Mouse (Mus musculus) forebrain, embryonic 14.5 days (tissue): ENCODE results near the gene Gm21885. TPM values are rescaled to one million over a fixed set of nuclear protein-coding genes. Genes with fewer than 3 reads are reported as not detected.

Source experiments
- ATAC-seq: fragments of 200-750 bp; cut with Nextera tagmentation; 2 replicates; pipeline ENCODE4 v1.8.0; 2017; ENCODE audit warnings: mild to moderate bottlenecking, moderate library complexity
- DNase-seq: peaks from one replicate; pipeline ENCODE4 v3.0.0-alpha.2; 2015; ENCODE audit warnings: low spot score
- H3K27ac ChIP-seq: fragments of 300-500 bp; sonication (generic); 2 replicates; pipeline ENCODE4 v1.5.1; 2014; ENCODE audit warnings: low read depth, mild to moderate bottlenecking, control low read depth, low read length, moderate library complexity
- H3K27me3 ChIP-seq: fragments of 300-500 bp; sonication (generic); replicated peaks from 2 replicates; pipeline ENCODE4 v1.6.1; 2014; ENCODE audit warnings: low read length, control low read depth, mixed read lengths; ENCODE audit not compliant: control insufficient read depth, insufficient read depth
- H3K36me3 ChIP-seq: fragments of 300-500 bp; sonication (generic); 2 replicates; pipeline ENCODE4 v1.6.1; 2014; ENCODE audit warnings: low read length, control low read depth; ENCODE audit not compliant: control insufficient read depth, insufficient read depth
- H3K4me1 ChIP-seq: fragments of 300-500 bp; sonication (generic); 2 replicates; pipeline ENCODE4 v1.6.1; 2014; ENCODE audit warnings: antibody characterized with exemption, low read length, control low read depth; ENCODE audit not compliant: control insufficient read depth, insufficient read depth
- H3K4me2 ChIP-seq: fragments of 300-500 bp; sonication (generic); 2 replicates; pipeline ENCODE4 v1.6.1; 2014; ENCODE audit warnings: mild to moderate bottlenecking, control low read depth, low read length
- H3K4me3 ChIP-seq: fragments of 300-500 bp; sonication (generic); 2 replicates; pipeline ENCODE4 v1.5.1; 2014; ENCODE audit warnings: low read depth, low read length, control low read depth
- H3K9ac ChIP-seq: fragments of 300-500 bp; sonication (generic); 2 replicates; pipeline ENCODE4 v1.6.1; 2014; ENCODE audit warnings: mild to moderate bottlenecking, low read length, control low read depth, moderate library complexity
- H3K9me3 ChIP-seq: fragments of 300-500 bp; sonication (generic); replicated peaks from 2 replicates; pipeline ENCODE4 v1.6.1; 2016; ENCODE audit warnings: low read length, control low read depth, mixed read lengths; ENCODE audit not compliant: control insufficient read depth
- WGBS: fragments of 180-500 bp; shearing (Covaris S2); extraction: QIAGEN DNeasy Blood & Tissue Kit; methylation state at CpG from one replicate; pipeline ENCODE4 v1.1.7; 2014; 5-methylcytosine and 5-hydroxymethylcytosine counted together
- polyA plus RNA-seq: library from polyadenylated mRNA; unstranded; fragments of >200 nt; fragmentation: Nextera tagmentation; extraction: Ambion mirVana; gene quantifications from 2 replicates; pipeline ENCODE4 v1.2.1, GENCODE M21; 2014

The Gm21885 gene
- polyA plus RNA-seq, 1 experiment from 2014 or later: not detected

GRCm38 (mm10) chr11:94320969-94321930, 39.6 kb downstream of the Gm21885 start:
- Histone ChIP-seq H3K4me2 (peak overlapping the region; percentile 86), H3K4me3 (peak overlapping the region; percentile 93), H3K27me3 (no peaks in the 10 kb centered on the region), H3K4me1 (peaks cover 28% of the 10 kb centered on the region), H3K27ac (peak overlapping the region; percentile 94), H3K36me3 (0 out of 2 replicates have a peak, but pooled peaks cover 5% of the 10 kb centered on the region), H3K9me3 (no peaks in the 10 kb centered on the region), H3K9ac (peak overlapping the region; percentile 99)
- ATAC-seq (peak; percentile 80), DNase-seq (no peak)
- WGBS: 1% methylated on average over 67 of the region's 67 CpGs

GRCm38 (mm10) chr11:94321931-94322400, 40.3 kb downstream of the Gm21885 start, which contains the start of gene Luc7l3:
Gene Luc7l3, minus strand, starts transcription at chr11:94321988.
- Histone ChIP-seq H3K9ac (peak within 1 kb of the TSS; percentile 99), H3K27me3 (no peaks in the 10 kb centered on the region), H3K36me3 (0 out of 2 replicates have a peak, but pooled peaks cover 3% of the 10 kb centered on the region), H3K27ac (peak within 1 kb of the TSS; percentile 94), H3K4me2 (peak within 1 kb of the TSS; percentile 86), H3K9me3 (no peaks in the 10 kb centered on the region), H3K4me3 (peak within 1 kb of the TSS; percentile 93), H3K4me1 (peaks cover 29% of the 10 kb centered on the region)
- 2% methylated on average over 31 of the region's 36 CpGs for WGBS
- DNase-seq: peak; percentile 95
- ATAC-seq: peak; percentile 94

- Histone ChIP-seq H3K4me2 (peak overlapping the region; percentile 86), H3K27ac (peak overlapping the region; percentile 94), H3K9ac (peak overlapping the region; percentile 99), H3K4me3 (peak overlapping the region; percentile 93), H3K9me3 (no peaks in the 10 kb centered on the region), H3K36me3 (0 out of 2 replicates have a peak, but pooled peaks cover 2% of the 10 kb centered on the region), H3K4me1 (peaks cover 23% of the 10 kb centered on the region), H3K27me3 (no peaks in the 10 kb centered on the region)
- WGBS: 29% methylated on average over 5 of the region's 5 CpGs
- ATAC-seq (no peak), DNase-seq (no peak)
These were observed 41.0 kb downstream of the Gm21885 start for GRCm38 (mm10) chr11:94322636-94323035.

- Histone ChIP-seq H3K27ac (no peak overlapping the region), H3K36me3 (0 out of 2 replicates have a peak, but pooled peaks cover 2% of the 10 kb centered on the region), H3K27me3 (no peaks in the 10 kb centered on the region), H3K4me3 (no peak overlapping the region), H3K4me2 (no peak overlapping the region), H3K9me3 (no peaks in the 10 kb centered on the region), H3K4me1 (peaks cover 22% of the 10 kb centered on the region), H3K9ac (no peak overlapping the region)
- no peak for ATAC-seq
- DNase-seq: no peak
- 40% methylated on average over 5 of the region's 5 CpGs for WGBS
These were observed 41.7 kb downstream of the Gm21885 start for GRCm38 (mm10) chr11:94323271-94323925.

- H3K4me1 ChIP-seq: peaks cover 24% of the 10 kb centered on the region
- H3K36me3 ChIP-seq: 0 out of 2 replicates have a peak, but pooled peaks cover 1% of the 10 kb centered on the region
- H3K27ac ChIP-seq: no peak overlapping the region
- ATAC-seq (no peak), DNase-seq (no peak)
- no peak overlapping the region for H3K4me3 ChIP-seq
- H3K9me3 ChIP-seq: no peaks in the 10 kb centered on the region
- no peaks in the 10 kb centered on the region for H3K27me3 ChIP-seq
- H3K9ac ChIP-seq: no peak overlapping the region
- 91% methylated on average over 5 of the region's 5 CpGs for WGBS
- no peak overlapping the region for H3K4me2 ChIP-seq
These were observed 42.9 kb downstream of the Gm21885 start for GRCm38 (mm10) chr11:94324618-94325017.

GRCm38 (mm10) chr11:94326961-94327411, 45.3 kb downstream of the Gm21885 start:
- H3K4me1 ChIP-seq: peaks cover 28% of the 10 kb centered on the region
- WGBS: 2% methylated on average over 10 of the region's 10 CpGs

GRCm38 (mm10) chr11:94327693-94328643, 46.3 kb downstream of the Gm21885 start, which contains the start of gene Ankrd40:
Gene Ankrd40, plus strand, starts transcription at chr11:94328001.
- ATAC-seq (peak; percentile 84), DNase-seq (peak; percentile 96)
- peak within 1 kb of the TSS; percentile 89 for H3K9ac ChIP-seq
- H3K27ac ChIP-seq: peak within 1 kb of the TSS; percentile 100
- WGBS: under 1% methylated on average over 77 of the region's 78 CpGs
- no peaks in the 10 kb centered on the region for H3K27me3 ChIP-seq
- H3K4me3 ChIP-seq: peak within 1 kb of the TSS; percentile 64
- H3K4me2 ChIP-seq: peak within 1 kb of the TSS; percentile 76
- 0 out of 2 replicates have a peak, but pooled peaks cover 5% of the 10 kb centered on the region for H3K36me3 ChIP-seq
- H3K9me3 ChIP-seq: no peaks in the 10 kb centered on the region
- H3K4me1 ChIP-seq: peaks cover 23% of the 10 kb centered on the region

More at GRCm38 (mm10) chr11:94326961-94327411, 45.3 kb downstream of the Gm21885 start:
- peak; percentile 83 for ATAC-seq
- peak overlapping the region; percentile 76 for H3K4me2 ChIP-seq
- DNase-seq: peak; percentile 88
- H3K27ac ChIP-seq: peak overlapping the region; percentile 100
- peak overlapping the region; percentile 64 for H3K4me3 ChIP-seq
- H3K9me3 ChIP-seq: no peaks in the 10 kb centered on the region
- H3K27me3 ChIP-seq: no peaks in the 10 kb centered on the region
- H3K36me3 ChIP-seq: 0 out of 2 replicates have a peak, but pooled peaks cover 4% of the 10 kb centered on the region
- H3K9ac ChIP-seq: peak overlapping the region; percentile 89
